Mouse (Mus musculus): ENCODE measurements around the gene S100b.

The S100b gene

GRCm38 (mm10) chr10:76253536-76253935, at the start of gene S100b:
Gene S100b, plus strand, starts transcription at chr10:76253853.
- peak; percentile 64 to 66 for DNase-seq (ENCODE audit: low spot score in 2 of 2)

GRCm38 (mm10) chr10:76207262-76207796, 46.3 kb upstream of the S100b start:
- no peak for DNase-seq (ENCODE audit: low spot score in 2 of 2)

GRCm38 (mm10) chr10:76209241-76209640, 44.4 kb upstream of the S100b start:
- DNase-seq (ENCODE audit: low spot score in 2 of 2), result no peak

GRCm38 (mm10) chr10:76210806-76211205, 42.8 kb upstream of the S100b start:
- DNase-seq (ENCODE audit: low spot score in 2 of 2), result no peak

- no peak for DNase-seq (ENCODE audit: low spot score in 2 of 2)
Observed at GRCm38 (mm10) chr10:76212121-76212520, 41.5 kb upstream of the S100b start.

- no peak for DNase-seq (ENCODE audit: low spot score in 2 of 2)
Observed at GRCm38 (mm10) chr10:76214161-76214560, 39.5 kb upstream of the S100b start.

GRCm38 (mm10) chr10:76217056-76217455, 36.6 kb upstream of the S100b start:
- peak in 1 of 2 experiments; percentile 1 for DNase-seq (ENCODE audit: low spot score in 2 of 2)

GRCm38 (mm10) chr10:76218240-76218639, 35.4 kb upstream of the S100b start:
- no peak for DNase-seq (ENCODE audit: low spot score in 2 of 2)

GRCm38 (mm10) chr10:76225944-76226343, 27.7 kb upstream of the S100b start:
- DNase-seq (ENCODE audit: low spot score in 2 of 2), result no peak

GRCm38 (mm10) chr10:76229627-76230026, 24.0 kb upstream of the S100b start:
- no peak for DNase-seq (ENCODE audit: low spot score in 2 of 2)

- peak; percentile 89 for DNase-seq (ENCODE audit: low spot score in 2 of 2)
Observed at GRCm38 (mm10) chr10:76237341-76238225, 16.1 kb upstream of the S100b start, which contains the start of gene Prmt2. Gene Prmt2, minus strand, starts transcription at chr10:76237865.

- no peak for DNase-seq (ENCODE audit: low spot score in 2 of 2)
Observed at GRCm38 (mm10) chr10:76239401-76239800, 14.3 kb upstream of the S100b start.

- DNase-seq (ENCODE audit: low spot score in 2 of 2), result no peak
Observed at GRCm38 (mm10) chr10:76245106-76245505, 8.5 kb upstream of the S100b start.

- DNase-seq (ENCODE audit: low spot score in 2 of 2), result no peak
Observed at GRCm38 (mm10) chr10:76246601-76247000, 7.1 kb upstream of the S100b start.

- no peak for DNase-seq (ENCODE audit: low spot score in 2 of 2)
Observed at GRCm38 (mm10) chr10:76247960-76248646, 5.5 kb upstream of the S100b start.

GRCm38 (mm10) chr10:76248647-76248968, 5.0 kb upstream of the S100b start:
- no peak for DNase-seq (ENCODE audit: low spot score in 2 of 2)

- DNase-seq (ENCODE audit: low spot score in 2 of 2), result no peak
Observed at GRCm38 (mm10) chr10:76250870-76251269, 2.8 kb upstream of the S100b start.

GRCm38 (mm10) chr10:76253079-76253478, 574 bp upstream of the S100b start:
- no peak for DNase-seq (ENCODE audit: low spot score in 2 of 2)

- no peak for DNase-seq (ENCODE audit: low spot score in 2 of 2)
Observed at GRCm38 (mm10) chr10:76255617-76256016, 2.0 kb downstream of the S100b start.

- DNase-seq (ENCODE audit: low spot score in 2 of 2), result no peak
Observed at GRCm38 (mm10) chr10:76257231-76257630, 3.6 kb downstream of the S100b start.

GRCm38 (mm10) chr10:76257719-76258390, 4.2 kb downstream of the S100b start:
- DNase-seq (ENCODE audit: low spot score in 2 of 2), result no peak

GRCm38 (mm10) chr10:76259566-76260232, 6.0 kb downstream of the S100b start:
- peak in 1 of 2 experiments; percentile 41 for DNase-seq (ENCODE audit: low spot score in 2 of 2)

All from right cerebral cortex, adult 2 months (tissue).